Mouse (Mus musculus) liver, adult 2 months (tissue): Measurements from ENCODE around the gene Sox15. TPM values are rescaled to one million over a fixed set of nuclear protein-coding genes. Genes with fewer than 3 reads are reported as not detected.

ENCODE experiments used
- DNase-seq: peaks from one replicate; pipeline ENCODE4 v3.0.0-alpha.2; 2011; ENCODE audit warnings: low read depth, low spot score; ENCODE audit errors: extremely low read depth
- H3K27ac ChIP-seq: fragments of 200-500 bp; replicated peaks from 2 replicates; pipeline ENCODE4 v1.5.1; 2012; ENCODE audit warnings: low read depth, mild to moderate bottlenecking, control low read depth, inconsistent platforms, low read length; ENCODE audit not compliant: insufficient read depth
- H3K27me3 ChIP-seq: fragments of 200-500 bp; 2 replicates; pipeline ENCODE4 v1.6.1; 2012; ENCODE audit warnings: mild to moderate bottlenecking, moderate library complexity, low read length, inconsistent platforms; ENCODE audit not compliant: control insufficient read depth, insufficient read depth
- H3K36me3 ChIP-seq: fragments of 200-500 bp; 2 replicates; pipeline ENCODE4 v1.6.1; 2012; ENCODE audit warnings: low read length, inconsistent platforms; ENCODE audit not compliant: control insufficient read depth, insufficient read depth
- H3K4me1 ChIP-seq: fragments of 200-500 bp; 2 replicates; pipeline ENCODE4 v1.6.1; 2011; ENCODE audit warnings: low read length; ENCODE audit not compliant: control insufficient read depth, insufficient read depth
- H3K4me3 ChIP-seq: fragments of 200-500 bp; 2 replicates; pipeline ENCODE4 v1.5.1; 2011; ENCODE audit warnings: low read depth, mild to moderate bottlenecking, control low read depth, low read length, moderate library complexity; ENCODE audit not compliant: insufficient read depth
- H3K79me2 ChIP-seq: fragments of 200-500 bp; 2 replicates; pipeline ENCODE4 v1.6.1; 2012; ENCODE audit warnings: inconsistent platforms, mild to moderate bottlenecking, low read length, moderate library complexity; ENCODE audit not compliant: control insufficient read depth, insufficient read depth
- H3K9ac ChIP-seq: fragments of 200-500 bp; 2 replicates; pipeline ENCODE4 v1.6.1; 2012; ENCODE audit warnings: low read depth, mild to moderate bottlenecking, control low read depth, inconsistent platforms, low read length
- CTCF ChIP-seq: fragments of 200-500 bp; IDR thresholded peaks from 2 replicates; pipeline ENCODE4 v1.5.1; 2011; ENCODE audit warnings: low read depth, low read length, control low read depth
- POLR2A ChIP-seq: fragments of 200-500 bp; IDR thresholded peaks from 2 replicates; pipeline ENCODE4 v1.6.1; 2011; ENCODE audit warnings: low read length, control low read depth; ENCODE audit not compliant: insufficient read depth; ENCODE audit errors: extremely low read depth
- WGBS: fragments of 180-500 bp; shearing (Covaris S2); methylation state at CpG from one replicate; pipeline ENCODE4 v1.1.7; 2018; 5-methylcytosine and 5-hydroxymethylcytosine counted together
- polyA plus RNA-seq: library from polyadenylated mRNA; depleted of rRNA; stranded (reverse); fragments of >200 nt; gene quantifications from 2 replicates; pipeline ENCODE4 v1.2.3, GENCODE M21; 2012
- total RNA-seq: library from RNA; depleted of rRNA; stranded (reverse); fragments of >200 nt; gene quantifications from 2 replicates; pipeline ENCODE4 v1.2.3, GENCODE M21; 2014

Sox15 gene
- total and polyA plus RNA-seq, 2 experiments, result 0.21 TPM; not detected in 1

GRCm38 (mm10) chr11:69665457-69665960 lies 10.4 kb downstream of the Sox15 start:
- H3K4me3 ChIP-seq, result peak overlapping the region; percentile 23
- H3K9ac ChIP-seq, result peak overlapping the region; percentile 16
- no peak for TF ChIP-seq POLR2A
- TF ChIP-seq CTCF, result no peak
- no peaks in the 10 kb centered on the region for H3K27me3 ChIP-seq
- no peak for DNase-seq
- whole genome bisulfite sequencing, result 66% methylated on average over 9 of the region's 9 CpGs
- H3K4me1 ChIP-seq, result peaks cover 12% of the 10 kb centered on the region
- H3K27ac ChIP-seq, result 0 out of 2 replicates have a peak overlapping the region, but pooled peaks have one; percentile 10
- no peaks in the 10 kb centered on the region; the same call in 1 of the 2 replicates for H3K79me2 ChIP-seq
- H3K36me3 ChIP-seq, result peaks cover 32% of the 10 kb centered on the region

- Histone ChIP-seq H3K27ac (peak within 1 kb of the TSS; percentile 10; the same call in 1 of the 2 replicates), H3K4me1 (peaks cover 16% of the 10 kb centered on the region), H3K27me3 (no peaks in the 10 kb centered on the region), H3K79me2 (peaks cover 4% of the 10 kb centered on the region; the same call in 1 of the 2 replicates), H3K36me3 (peaks cover 35% of the 10 kb centered on the region), H3K9ac (peak within 1 kb of the TSS; percentile 16), H3K4me3 (peak within 1 kb of the TSS; percentile 23)
- 49% methylated on average over 7 of the region's 7 CpGs for WGBS
- no peak for TF ChIP-seq CTCF
- no peak for TF ChIP-seq POLR2A
- peak; percentile 64 for DNase-seq
These were observed 11.0 kb downstream of the Sox15 start, which contains the start of gene Cd68 for GRCm38 (mm10) chr11:69665961-69666664. Cd68 (minus strand) TSS chr11:69666153.

DNA sequence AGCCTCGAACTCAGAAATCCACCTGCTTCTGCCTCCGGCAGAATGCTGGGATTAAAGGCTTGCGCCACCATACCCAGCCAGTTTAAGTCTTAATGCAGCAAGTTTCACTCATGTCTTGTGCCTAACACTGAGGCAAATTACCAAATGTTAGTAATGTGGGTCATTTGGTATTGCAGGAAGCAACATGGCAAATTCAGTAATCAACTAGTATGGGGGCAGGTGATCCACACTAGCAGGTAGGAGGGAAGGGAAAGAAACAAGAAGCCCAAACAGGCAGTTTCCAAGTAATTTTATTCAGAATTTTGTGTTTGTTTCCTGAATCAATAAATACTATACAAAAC lies 11.5 kb downstream of the Sox15 start:
- DNase-seq, result no peak
- Histone ChIP-seq H3K27ac (no peak overlapping the region), H3K9ac (no peak overlapping the region), H3K4me1 (peaks cover 11% of the 10 kb centered on the region), H3K4me3 (no peak overlapping the region), H3K79me2 (peaks cover 6% of the 10 kb centered on the region; the same call in 1 of the 2 replicates), H3K36me3 (peaks cover 35% of the 10 kb centered on the region), H3K27me3 (no peaks in the 10 kb centered on the region)
- TF ChIP-seq CTCF, result no peak
- TF ChIP-seq POLR2A, result no peak
- 89% methylated on average over 3 of the region's 3 CpGs for WGBS

DNA sequence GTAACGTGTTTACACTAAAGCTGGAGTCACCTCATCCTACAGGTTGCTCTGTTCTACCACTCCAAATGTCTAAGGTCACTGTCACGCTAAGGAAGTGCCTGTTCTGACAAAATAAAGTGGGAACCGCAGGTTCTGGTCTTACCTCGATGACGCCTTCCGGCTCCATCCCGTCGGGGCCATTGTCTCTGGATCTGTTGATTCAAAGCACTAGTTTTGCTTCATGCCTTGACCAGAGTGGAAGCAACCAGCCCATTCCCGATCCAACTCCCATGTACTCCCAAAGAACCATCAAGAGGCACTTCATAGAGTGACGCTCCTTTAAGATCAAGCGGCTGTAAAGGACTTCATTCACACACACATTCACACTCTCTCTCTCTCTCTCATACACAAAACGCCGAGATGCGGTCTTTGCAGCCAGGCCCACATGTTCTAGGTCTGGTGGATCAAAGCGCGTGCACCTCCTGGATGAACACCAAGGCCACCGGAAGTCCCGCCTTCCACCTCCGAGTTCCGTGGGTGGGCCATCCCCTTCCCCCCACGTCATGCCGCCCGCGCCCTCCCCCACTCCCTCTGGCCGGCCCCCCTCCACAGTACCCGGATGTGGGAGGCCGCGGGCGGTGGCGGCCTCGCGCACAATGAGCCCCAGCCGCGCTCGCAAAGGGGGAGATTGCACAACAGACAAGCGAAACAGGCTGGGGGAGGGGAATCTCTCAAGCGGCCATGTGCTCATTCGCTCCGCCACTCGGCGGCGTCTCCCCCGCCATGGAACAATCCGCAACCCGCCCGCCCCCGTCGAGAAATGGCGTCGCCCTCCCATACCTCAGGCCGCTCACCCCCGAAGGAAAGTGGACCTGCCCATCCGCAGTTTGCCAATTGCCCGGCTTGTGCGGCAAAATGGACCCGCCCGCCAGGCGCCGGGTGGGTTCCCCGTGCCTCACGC lies 15.9 kb downstream of the Sox15 start:
- peaks cover 10% of the 10 kb centered on the region; the same call in 1 of the 2 replicates for H3K79me2 ChIP-seq
- TF ChIP-seq CTCF (no peak), POLR2A (peak; percentile 70)
- peak overlapping the region; percentile 99 for H3K9ac ChIP-seq
- under 1% methylated on average over 59 of the region's 61 CpGs for WGBS
- no peaks in the 10 kb centered on the region for H3K27me3 ChIP-seq
- DNase-seq, result peak; percentile 81
- H3K36me3 ChIP-seq, result peaks cover 49% of the 10 kb centered on the region
- peaks cover 9% of the 10 kb centered on the region for H3K4me1 ChIP-seq
- H3K4me3 ChIP-seq, result peak overlapping the region; percentile 98
- peak overlapping the region; percentile 95 for H3K27ac ChIP-seq

DNA sequence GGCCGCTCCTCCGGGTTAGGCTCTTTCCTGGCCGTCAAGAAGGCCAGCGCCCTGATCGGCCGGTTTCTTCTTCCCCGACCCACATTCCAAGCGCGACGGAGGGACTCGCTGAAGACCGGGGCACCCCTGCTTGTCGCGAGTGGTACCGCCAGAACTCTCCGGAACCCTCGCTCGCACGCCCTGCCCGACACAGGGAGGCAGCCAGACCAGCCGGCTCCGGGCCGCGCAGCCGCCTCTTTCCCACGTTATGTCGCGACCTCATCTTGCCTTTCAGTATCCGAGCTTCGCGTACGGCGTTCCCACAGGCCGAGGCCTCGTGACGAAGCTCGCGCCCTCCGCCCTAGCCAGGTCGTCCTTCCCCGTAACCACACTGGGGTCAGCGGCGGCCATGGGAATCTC lies 16.6 kb downstream of the Sox15 start:
- under 1% methylated on average over 43 of the region's 43 CpGs for WGBS
- TF ChIP-seq CTCF (no peak), POLR2A (no peak)
- Histone ChIP-seq H3K27ac (peak overlapping the region; percentile 95), H3K36me3 (peaks cover 53% of the 10 kb centered on the region), H3K9ac (peak overlapping the region; percentile 99), H3K4me3 (peak overlapping the region; percentile 98), H3K27me3 (no peaks in the 10 kb centered on the region), H3K4me1 (peaks cover 9% of the 10 kb centered on the region), H3K79me2 (peaks cover 13% of the 10 kb centered on the region; the same call in 1 of the 2 replicates)
- no peak for DNase-seq
